Mouse (Mus musculus): ENCODE results near the gene Acoxl.

The Acoxl gene

DNA sequence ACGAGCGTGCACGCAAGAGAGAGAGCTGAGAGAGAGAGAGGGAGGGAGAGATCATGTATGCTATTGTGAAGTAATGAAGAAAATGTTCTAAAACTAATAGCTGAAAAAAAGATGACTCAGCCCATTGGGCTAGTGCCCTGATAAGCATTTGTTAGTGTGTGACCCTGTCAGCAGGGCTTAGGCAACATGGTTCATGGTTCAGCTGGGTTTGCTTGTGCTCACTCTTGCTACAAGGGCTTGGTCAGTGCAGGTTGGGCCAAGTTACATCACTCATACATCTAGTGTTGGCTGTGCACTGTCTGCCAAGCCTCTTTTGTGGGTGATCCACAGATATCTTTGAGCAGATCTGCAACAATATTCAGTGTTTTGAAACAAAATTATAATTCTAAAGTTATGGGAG, 194.8 kb downstream of the Acoxl start:
- DNase-seq (ENCODE audit: low spot score in 2 of 2), result no peak

DNA sequence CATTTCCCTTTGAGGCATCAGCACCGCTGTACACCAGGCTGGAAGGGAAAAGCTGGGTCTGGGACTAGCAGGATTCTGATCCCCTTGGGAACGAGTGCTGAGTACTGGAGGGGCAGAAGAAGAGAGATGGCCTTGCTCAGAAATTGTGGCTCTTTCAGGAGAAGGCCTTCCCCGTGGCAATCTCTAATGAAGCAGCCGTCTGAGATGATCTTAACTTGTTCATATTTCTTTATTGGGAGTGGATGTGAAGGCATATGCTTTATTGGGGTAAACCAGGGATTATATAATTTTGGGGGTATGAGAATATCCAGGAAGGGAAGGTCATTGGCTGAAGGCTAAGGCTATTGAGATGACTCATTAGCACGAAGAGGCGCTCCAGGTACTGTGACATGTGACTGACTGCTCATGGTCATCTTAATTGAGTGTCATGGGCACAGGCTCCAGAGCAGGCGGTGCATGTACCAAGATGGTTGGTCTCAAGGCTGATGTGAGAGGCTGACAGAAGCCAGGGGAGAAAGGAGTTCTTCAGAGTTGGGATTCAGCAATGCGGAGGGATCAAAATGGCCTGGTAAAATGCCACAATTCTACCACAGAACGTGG, 195.5 kb downstream of the Acoxl start:
- DNase-seq (ENCODE audit: low spot score in 2 of 2), result no peak

- no peak for DNase-seq (ENCODE audit: low spot score in 2 of 2)
These were observed 199.7 kb downstream of the Acoxl start for GRCm38 (mm10) chr2:128038259-128038890.

GRCm38 (mm10) chr2:128041066-128041750, 202.5 kb downstream of the Acoxl start:
- DNase-seq (ENCODE audit: low spot score in 2 of 2), result no peak

- no peak for DNase-seq (ENCODE audit: low spot score in 2 of 2)
These were observed 207.8 kb downstream of the Acoxl start for GRCm38 (mm10) chr2:128046454-128046853.

DNA sequence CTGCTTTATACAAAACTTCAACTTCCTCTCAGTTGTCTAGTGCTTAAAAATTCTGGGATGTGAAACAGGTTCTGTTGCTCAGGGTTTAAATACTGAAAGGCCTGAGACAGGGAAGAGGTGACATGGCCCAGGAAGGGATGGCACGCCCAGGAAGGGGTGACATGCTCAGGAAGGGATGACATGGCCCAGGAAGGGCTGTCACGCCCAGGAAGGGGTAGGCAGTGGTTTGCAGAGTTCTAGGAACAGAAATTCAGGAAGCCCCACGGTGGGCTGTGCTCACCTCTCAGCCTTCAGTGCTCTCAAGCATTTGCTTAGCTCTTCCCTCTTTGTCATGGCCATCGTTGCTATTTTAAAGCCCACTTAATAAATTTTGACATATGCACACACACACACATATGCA, 216.2 kb downstream of the Acoxl start:
- no peak for DNase-seq (ENCODE audit: low spot score in 2 of 2)

DNA sequence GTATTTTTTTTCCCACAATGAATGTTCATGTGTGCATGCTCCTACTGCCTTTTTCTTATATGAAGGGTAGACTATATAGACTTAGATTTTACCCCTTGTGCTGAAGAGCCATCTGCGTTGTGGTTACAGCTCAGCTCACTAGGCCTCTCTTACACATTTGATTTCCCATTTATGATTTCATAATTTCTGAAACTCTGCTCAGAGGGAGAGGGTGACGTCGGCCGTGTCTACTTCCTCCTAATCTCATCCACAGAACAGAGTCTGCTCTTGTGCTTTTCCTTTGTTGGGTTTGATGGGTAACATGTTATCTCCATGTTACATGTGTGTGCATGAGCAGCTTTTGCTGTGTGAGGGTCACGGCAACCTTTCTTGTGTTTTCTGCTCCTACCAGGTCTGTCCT, 219.2 kb downstream of the Acoxl start:
- DNase-seq (ENCODE audit: low spot score in 2 of 2), result no peak

DNA sequence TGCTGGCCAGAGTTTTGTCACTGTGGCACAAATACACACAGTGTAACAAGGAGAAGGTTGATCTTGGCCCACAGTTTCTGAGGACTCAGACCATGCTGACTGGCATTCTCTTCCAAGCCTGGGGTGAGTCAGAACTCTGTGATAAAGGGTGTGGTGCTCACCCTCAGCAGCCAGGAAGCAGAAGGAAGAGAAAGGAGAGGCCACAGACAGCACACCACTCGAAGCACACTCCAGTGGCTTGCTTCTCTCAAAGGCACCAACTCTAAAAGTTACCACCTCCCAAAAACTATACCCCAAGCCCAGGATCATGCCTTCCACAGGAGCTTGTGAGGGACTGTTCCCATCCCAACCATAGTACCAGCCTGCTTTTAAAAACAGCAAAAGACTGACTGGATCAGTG, 220.0 kb downstream of the Acoxl start:
- no peak for DNase-seq (ENCODE audit: low spot score in 2 of 2)

DNA sequence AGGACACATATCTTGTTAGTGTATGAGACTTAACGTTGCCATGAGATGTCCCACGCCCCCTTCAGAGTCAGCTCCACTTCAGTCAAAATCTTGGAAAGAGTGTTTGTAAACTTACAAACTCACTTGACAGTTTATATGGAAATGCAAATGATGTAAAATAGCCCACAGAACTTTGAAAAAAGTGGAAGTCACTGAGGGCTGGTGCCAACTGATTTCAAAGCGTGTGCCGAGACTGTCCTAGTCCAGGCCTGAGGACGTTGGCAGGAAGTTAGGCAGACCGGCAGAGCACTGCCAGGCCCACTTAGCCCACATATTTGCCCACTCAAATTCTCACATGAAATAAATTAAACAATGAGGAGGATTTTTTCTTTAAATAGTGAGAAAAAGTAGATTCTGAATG, 221.5 kb downstream of the Acoxl start:
- no peak for DNase-seq (ENCODE audit: low spot score in 2 of 2)

- DNase-seq (ENCODE audit: low spot score in 2 of 2), result no peak
These were observed 222.1 kb downstream of the Acoxl start for GRCm38 (mm10) chr2:128060680-128061287.

DNA sequence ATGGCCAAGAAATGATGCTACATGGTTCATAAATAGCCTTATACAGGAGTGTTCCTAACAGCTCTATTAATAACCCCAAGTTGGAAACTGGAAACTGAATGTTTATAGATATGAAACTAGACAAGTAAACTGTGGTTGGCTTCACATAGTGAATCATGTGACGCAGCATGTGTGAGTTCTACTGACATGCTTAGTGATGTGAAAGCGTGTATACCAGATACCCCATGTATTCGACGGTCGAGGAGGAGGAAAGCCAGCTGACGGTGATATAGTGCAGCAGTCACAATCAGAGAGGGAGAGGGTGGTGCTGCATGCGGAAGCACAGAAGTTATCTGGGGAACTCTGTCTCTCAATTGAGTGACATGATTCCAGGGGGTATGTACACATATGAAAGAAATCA, 222.8 kb downstream of the Acoxl start:
- no peak for DNase-seq (ENCODE audit: low spot score in 2 of 2)

DNA sequence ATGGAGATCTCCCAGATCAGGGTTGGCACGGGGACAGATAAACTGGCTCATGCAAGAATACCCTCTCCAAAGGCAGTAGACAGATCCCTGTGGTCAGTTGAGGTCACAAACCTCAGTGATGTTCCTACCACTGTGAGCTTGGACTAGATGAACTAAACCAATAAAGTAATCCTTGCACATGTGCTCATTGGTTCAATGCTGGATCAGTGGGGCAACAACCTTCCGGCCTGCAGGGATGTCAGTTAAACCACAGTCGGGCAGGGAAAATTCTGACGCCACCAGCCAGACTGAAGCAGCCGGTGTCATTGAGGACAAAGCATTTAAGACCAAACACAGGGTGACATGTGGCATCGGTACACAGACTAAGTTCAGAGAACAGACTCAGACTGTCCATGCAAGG, 224.1 kb downstream of the Acoxl start:
- no peak for DNase-seq (ENCODE audit: low spot score in 2 of 2)

- DNase-seq (ENCODE audit: low spot score in 2 of 2), result no peak
These were observed 226.3 kb downstream of the Acoxl start for GRCm38 (mm10) chr2:128065013-128065412.

GRCm38 (mm10) chr2:128065576-128065975, 226.9 kb downstream of the Acoxl start:
- no peak for DNase-seq (ENCODE audit: low spot score in 2 of 2)

DNA sequence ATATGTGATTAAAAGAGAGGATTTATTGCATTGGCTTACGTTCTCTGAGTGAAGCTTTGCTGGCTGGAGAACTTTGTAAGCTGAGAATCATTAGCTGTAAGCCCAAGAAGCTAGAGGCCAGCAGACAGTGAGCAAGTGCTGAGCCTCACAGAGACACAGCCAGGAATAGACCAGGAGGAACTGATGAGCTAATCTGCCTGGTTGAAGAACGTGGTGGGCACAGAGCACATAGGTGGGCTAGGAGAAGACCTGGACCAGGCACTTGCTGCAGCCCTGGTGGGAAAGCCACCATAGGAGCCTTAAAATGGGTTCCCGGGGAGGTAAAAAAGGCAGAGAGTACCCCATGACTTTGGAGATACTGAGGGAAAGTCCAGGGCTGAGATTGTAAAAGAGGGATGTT, 228.5 kb downstream of the Acoxl start:
- DNase-seq (ENCODE audit: low spot score in 2 of 2), result no peak

DNA sequence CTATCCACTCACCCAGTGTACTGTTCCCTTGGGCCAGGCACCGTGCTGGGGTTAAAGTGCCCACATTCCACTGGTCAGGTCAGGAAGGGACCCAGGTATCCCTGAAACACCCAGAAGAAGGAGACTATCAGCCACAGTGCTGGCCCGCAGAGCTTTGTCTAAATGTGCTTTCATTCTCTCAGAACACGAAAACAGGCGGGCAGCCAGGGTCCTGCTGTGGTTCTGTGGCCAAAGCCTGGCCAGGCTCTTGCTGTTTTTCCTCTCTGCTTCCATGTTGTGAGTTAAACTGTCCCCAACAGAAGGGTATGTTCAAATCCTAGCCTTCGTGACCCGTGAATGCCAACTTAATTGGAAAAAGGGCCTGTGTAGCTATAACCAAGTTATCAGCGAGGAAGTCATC, 228.9 kb downstream of the Acoxl start:
- no peak for DNase-seq (ENCODE audit: low spot score in 2 of 2)

GRCm38 (mm10) chr2:128068176-128068575, 229.5 kb downstream of the Acoxl start:
- DNase-seq (ENCODE audit: low spot score in 2 of 2), result no peak

GRCm38 (mm10) chr2:128069025-128069424, 230.3 kb downstream of the Acoxl start:
- no peak for DNase-seq (ENCODE audit: low spot score in 2 of 2)

DNA sequence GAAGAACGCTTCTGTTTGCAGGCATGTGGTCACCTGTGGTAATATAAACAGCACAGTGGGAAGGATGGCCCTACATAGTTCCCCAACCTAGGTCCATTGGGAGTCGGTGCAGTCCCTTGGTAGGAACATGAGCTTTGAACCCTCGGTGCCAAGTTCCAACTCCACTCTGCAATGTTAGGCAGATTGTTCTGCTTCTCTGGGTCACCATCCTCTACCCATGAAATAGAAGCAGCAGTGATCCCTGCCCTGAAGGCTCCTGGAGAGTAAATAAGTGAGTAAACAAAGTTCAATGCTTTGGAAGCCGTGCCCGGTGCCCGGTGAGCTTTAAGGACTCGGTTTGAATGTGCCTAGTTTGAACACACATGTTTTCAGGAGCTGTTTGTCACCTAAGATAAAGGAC, 233.1 kb downstream of the Acoxl start:
- DNase-seq (ENCODE audit: low spot score in 2 of 2), result peak in 1 of 2 experiments; percentile 14

GRCm38 (mm10) chr2:128072944-128073343, 234.3 kb downstream of the Acoxl start:
- DNase-seq (ENCODE audit: low spot score in 2 of 2), result no peak

DNA sequence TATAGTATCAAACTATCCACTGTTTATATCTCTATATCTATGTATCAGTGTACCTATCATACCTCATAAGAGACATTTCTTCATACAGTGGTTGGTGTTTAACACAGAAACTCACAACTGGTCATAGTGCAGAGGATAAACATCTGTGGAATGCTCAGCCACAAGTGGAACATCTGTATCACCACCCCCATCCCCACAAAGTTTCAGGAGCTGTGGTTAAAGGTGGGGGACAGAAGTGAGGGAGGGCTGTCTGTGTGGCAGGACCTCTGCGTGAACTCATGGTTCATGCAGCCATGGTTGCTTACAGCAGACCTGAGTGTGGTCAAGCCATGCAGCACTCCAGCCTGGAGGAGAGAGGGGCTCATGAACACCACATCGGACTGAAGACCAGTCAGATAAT, 234.9 kb downstream of the Acoxl start:
- DNase-seq (ENCODE audit: low spot score in 2 of 2), result no peak

GRCm38 (mm10) chr2:128076936-128077335, 238.3 kb downstream of the Acoxl start:
- DNase-seq (ENCODE audit: low spot score in 2 of 2), result no peak

DNA sequence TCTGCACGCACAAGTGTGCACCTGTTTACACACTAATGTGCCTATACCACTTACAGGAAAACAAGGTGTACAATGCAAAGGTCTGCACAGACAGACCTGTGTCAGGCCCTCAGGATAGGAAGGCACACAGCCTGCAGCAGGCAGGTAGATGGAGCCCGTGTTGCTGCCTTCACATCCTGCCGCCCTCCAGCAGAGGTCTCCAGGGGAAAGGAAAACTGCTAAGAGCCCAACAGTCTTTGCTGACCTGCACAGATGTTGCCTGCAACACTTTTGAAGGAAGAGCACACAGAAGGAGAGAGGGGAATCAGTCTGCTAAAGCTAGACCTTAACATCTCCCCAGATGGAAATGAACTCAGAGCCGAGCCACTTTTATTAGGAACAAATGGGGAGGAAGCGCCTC, 240.2 kb downstream of the Acoxl start:
- DNase-seq (ENCODE audit: low spot score in 2 of 2), result no peak
